Mouse (Mus musculus): Measurements from ENCODE around the gene Hlcs. TPM values are rescaled to one million over a fixed set of nuclear protein-coding genes. Genes with fewer than 3 reads are reported as not detected.
A peak's percentile ranks its signal among the peaks of the same experiment; 100 is the strongest.

Gene Hlcs
- polyA plus RNA-seq, 1 experiment from 2014 or later = 7.2 TPM

DNA sequence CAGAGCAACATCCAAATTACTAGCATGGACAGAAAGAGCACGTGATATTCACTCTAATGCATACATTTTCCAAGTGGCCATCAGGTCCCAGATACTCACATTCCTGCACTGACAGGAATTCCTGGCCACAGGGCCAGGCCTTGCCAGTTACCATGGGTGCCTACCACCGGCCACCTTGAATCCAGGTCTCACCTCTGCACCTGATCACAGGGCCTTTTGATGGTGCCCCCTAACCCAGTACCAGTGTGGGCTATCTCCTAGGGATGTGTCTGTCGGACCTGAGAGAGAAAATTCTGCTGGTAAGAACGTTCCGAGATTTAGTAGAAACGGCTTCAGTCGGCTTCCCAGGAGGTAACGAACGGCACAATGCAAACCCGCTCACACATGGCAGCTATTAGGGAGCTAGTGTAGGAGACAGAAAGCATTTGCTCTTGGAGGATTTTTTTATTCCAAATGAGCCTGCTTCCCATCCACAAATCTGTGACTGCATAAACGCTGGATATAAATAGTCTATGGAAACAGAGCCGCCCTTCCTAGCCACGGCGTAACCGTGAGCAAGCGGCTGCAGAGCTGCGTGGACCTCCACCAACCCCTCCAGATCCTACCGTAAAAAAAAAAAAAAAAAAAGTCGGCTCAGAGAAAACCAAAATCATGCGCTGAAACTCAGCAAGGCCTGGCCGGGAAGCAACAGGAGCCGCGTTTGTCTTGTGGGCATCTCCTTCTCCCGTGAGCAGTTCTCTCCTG is 59.5 kb downstream of the Hlcs start:
- Histone ChIP-seq H3K4me3 (ENCODE audit: low read length) (no peak overlapping the region), H3K9ac (ENCODE audit: low read depth, low read length) (no peak overlapping the region), H3K27ac (ENCODE audit: low read length) (no peak overlapping the region), H3K4me2 (ENCODE audit: low read depth, low read length) (no peak overlapping the region), H3K36me3 (ENCODE audit: control insufficient read depth, insufficient read depth, low read length) (no peaks in the 10 kb centered on the region), H3K27me3 (replicated peaks; ENCODE audit: control insufficient read depth, insufficient read depth, low read length) (no peaks in the 10 kb centered on the region), H3K4me1 (ENCODE audit: control insufficient read depth, insufficient read depth, low read length) (peaks cover 7% of the 10 kb centered on the region; the same call in 1 of the 2 replicates), H3K9me3 (ENCODE audit: control insufficient read depth, low read length) (no peaks in the 10 kb centered on the region)
- 65% methylated on average over 24 of the region's 24 CpGs for WGBS
- ATAC-seq = no peak

DNA sequence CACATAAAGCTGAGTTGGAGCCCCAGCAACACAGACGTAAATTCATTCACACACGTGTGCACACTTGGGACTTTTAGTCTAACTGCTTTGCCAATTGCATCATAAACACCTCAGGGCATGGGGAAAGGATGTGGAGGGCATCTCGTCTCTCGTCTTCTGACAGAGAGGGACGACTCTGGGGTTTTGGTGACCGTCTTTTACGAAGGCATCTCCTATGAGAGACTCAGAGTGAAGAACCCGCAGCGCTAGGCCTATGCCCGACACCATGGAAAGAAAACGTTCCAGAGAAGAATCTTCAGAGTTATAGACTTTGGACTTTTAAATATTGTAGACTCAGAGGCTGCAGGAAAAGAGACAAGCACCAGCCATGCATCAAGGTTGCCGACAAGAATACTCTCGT is 61.6 kb downstream of the Hlcs start:
- no peaks in the 10 kb centered on the region for H3K36me3 ChIP-seq (ENCODE audit: control insufficient read depth, insufficient read depth, low read length)
- no peak for ATAC-seq

DNA sequence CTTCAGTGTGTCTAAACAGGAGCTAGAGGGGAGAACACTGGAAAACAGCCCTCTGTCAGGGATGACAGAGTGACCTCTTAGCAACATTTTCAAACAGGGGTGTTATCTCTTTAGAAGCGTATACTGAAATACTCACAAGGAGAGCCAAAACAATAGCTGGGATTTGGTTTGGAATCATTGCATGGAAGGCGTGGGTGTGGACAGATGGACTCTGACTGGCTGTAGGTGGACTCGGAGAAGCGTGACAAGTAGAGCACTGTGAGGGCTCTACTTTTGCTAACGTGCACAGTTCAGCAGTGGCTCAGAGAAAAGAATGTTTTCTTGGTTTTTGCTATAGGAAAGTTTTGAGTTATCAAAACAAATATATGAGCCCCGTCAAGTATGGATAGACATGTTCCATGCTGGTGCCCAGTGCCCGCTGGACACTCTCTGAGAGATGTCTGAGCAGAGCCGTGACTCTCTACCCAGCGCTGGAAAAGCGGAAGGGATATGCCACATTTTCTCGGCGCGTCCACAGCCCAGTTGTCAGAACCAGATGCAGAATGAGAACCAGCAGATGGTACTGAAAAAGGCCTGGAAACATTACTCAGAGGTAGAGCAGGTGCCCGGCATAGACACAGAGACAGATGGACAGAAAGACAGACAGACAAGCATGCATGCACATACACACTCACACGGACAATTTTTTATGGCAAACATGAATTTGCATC is 62.6 kb downstream of the Hlcs start:
- no peak for ATAC-seq
- Histone ChIP-seq H3K9ac (ENCODE audit: low read depth, low read length) (0 out of 2 replicates have a peak overlapping the region, but pooled peaks have one; percentile 26), H3K36me3 (ENCODE audit: control insufficient read depth, insufficient read depth, low read length) (no peaks in the 10 kb centered on the region), H3K27ac (ENCODE audit: low read length) (no peak overlapping the region; the same call in 1 of the 2 replicates), H3K27me3 (replicated peaks; ENCODE audit: control insufficient read depth, insufficient read depth, low read length) (no peaks in the 10 kb centered on the region), H3K4me3 (ENCODE audit: low read length) (no peak overlapping the region), H3K9me3 (ENCODE audit: control insufficient read depth, low read length) (no peaks in the 10 kb centered on the region), H3K4me2 (ENCODE audit: low read depth, low read length) (peak overlapping the region; percentile 38; the same call in 1 of the 2 replicates), H3K4me1 (ENCODE audit: control insufficient read depth, insufficient read depth, low read length) (peaks cover 10% of the 10 kb centered on the region; the same call in 1 of the 2 replicates)
- WGBS = 76% methylated on average over 15 of the region's 15 CpGs

More for the DNA sequence above, 61.6 kb downstream of the Hlcs start:
- Histone ChIP-seq H3K27me3 (replicated peaks; ENCODE audit: control insufficient read depth, insufficient read depth, low read length) (no peaks in the 10 kb centered on the region), H3K4me1 (ENCODE audit: control insufficient read depth, insufficient read depth, low read length) (peaks cover 7% of the 10 kb centered on the region; the same call in 1 of the 2 replicates), H3K4me3 (ENCODE audit: low read length) (no peak overlapping the region), H3K9me3 (ENCODE audit: control insufficient read depth, low read length) (no peaks in the 10 kb centered on the region), H3K4me2 (ENCODE audit: low read depth, low read length) (no peak overlapping the region), H3K9ac (ENCODE audit: low read depth, low read length) (no peak overlapping the region), H3K27ac (ENCODE audit: low read length) (no peak overlapping the region)
- 84% methylated on average over 13 of the region's 13 CpGs for WGBS

DNA sequence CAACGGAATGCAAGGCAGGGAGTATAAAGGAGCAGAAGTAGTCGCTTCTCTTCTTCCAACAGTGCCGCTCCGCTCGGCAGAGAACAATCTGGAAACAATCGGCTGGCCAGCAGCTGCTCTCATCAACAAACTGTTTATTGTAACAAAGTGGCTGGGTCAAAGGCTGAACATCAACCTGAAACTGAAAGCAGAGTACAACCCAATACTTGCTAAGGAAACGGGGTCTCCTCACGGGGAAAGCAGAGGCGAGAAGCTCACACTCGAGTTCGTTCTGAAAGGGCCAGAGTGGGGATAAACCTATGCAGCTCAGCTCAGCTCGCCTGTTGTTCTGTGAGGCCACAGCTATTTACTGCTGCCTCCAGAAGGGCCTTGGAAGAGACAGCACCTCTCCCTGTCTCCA is 63.2 kb downstream of the Hlcs start:
- Histone ChIP-seq H3K27me3 (replicated peaks; ENCODE audit: control insufficient read depth, insufficient read depth, low read length) (no peaks in the 10 kb centered on the region), H3K4me1 (ENCODE audit: control insufficient read depth, insufficient read depth, low read length) (peaks cover 10% of the 10 kb centered on the region; the same call in 1 of the 2 replicates), H3K4me3 (ENCODE audit: low read length) (peak overlapping the region; percentile 22), H3K9ac (ENCODE audit: low read depth, low read length) (0 out of 2 replicates have a peak overlapping the region, but pooled peaks have one; percentile 26), H3K9me3 (ENCODE audit: control insufficient read depth, low read length) (no peaks in the 10 kb centered on the region), H3K36me3 (ENCODE audit: control insufficient read depth, insufficient read depth, low read length) (no peaks in the 10 kb centered on the region), H3K4me2 (ENCODE audit: low read depth, low read length) (peak overlapping the region; percentile 38), H3K27ac (ENCODE audit: low read length) (peak overlapping the region; percentile 16; the same call in 1 of the 2 replicates)
- 44% methylated on average over 12 of the region's 12 CpGs for WGBS
- peak; percentile 44 for ATAC-seq

- ATAC-seq = no peak
- peaks cover 10% of the 10 kb centered on the region; the same call in 1 of the 2 replicates for H3K4me1 ChIP-seq (ENCODE audit: control insufficient read depth, insufficient read depth, low read length)
- no peak overlapping the region for H3K9ac ChIP-seq (ENCODE audit: low read depth, low read length)
- H3K4me2 ChIP-seq (ENCODE audit: low read depth, low read length) = peak overlapping the region; percentile 38; the same call in 1 of the 2 replicates
- 74% methylated on average over 10 of the region's 10 CpGs for WGBS
- H3K27ac ChIP-seq (ENCODE audit: low read length) = no peak overlapping the region
- no peaks in the 10 kb centered on the region for H3K36me3 ChIP-seq (ENCODE audit: control insufficient read depth, insufficient read depth, low read length)
- peak overlapping the region; percentile 22 for H3K4me3 ChIP-seq (ENCODE audit: low read length)
- no peaks in the 10 kb centered on the region for H3K27me3 ChIP-seq (replicated peaks; ENCODE audit: control insufficient read depth, insufficient read depth, low read length)
- no peaks in the 10 kb centered on the region for H3K9me3 ChIP-seq (ENCODE audit: control insufficient read depth, low read length)
Observed at GRCm38 (mm10) chr16:94249666-94250065, 63.7 kb downstream of the Hlcs start.

DNA sequence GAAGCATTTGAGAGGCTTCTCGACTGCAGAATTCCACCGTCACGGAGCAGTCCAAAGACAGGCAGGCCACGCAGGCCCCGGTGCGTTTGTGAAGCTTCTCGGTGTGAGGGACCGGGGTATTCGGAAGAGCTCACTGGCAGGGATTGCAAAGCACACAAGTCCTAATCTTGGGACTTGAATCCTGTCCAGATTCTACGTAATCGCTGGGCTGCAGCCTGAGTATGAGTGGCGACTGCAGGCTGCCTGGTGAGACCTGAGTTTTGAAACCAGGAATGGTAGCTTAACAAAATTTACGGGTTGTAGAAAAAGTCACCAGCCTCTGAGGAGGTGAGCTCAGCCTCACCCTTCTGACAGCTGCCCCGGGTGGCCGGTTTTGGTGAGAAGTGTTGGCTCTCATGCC is 64.7 kb downstream of the Hlcs start:
- no peaks in the 10 kb centered on the region for H3K9me3 ChIP-seq (ENCODE audit: control insufficient read depth, low read length)
- no peak overlapping the region for H3K9ac ChIP-seq (ENCODE audit: low read depth, low read length)
- 88% methylated on average over 15 of the region's 15 CpGs for WGBS
- H3K4me2 ChIP-seq (ENCODE audit: low read depth, low read length) = no peak overlapping the region
- H3K4me3 ChIP-seq (ENCODE audit: low read length) = no peak overlapping the region
- H3K27ac ChIP-seq (ENCODE audit: low read length) = no peak overlapping the region
- no peaks in the 10 kb centered on the region for H3K27me3 ChIP-seq (replicated peaks; ENCODE audit: control insufficient read depth, insufficient read depth, low read length)
- H3K4me1 ChIP-seq (ENCODE audit: control insufficient read depth, insufficient read depth, low read length) = peaks cover 10% of the 10 kb centered on the region; the same call in 1 of the 2 replicates
- no peak for ATAC-seq
- H3K36me3 ChIP-seq (ENCODE audit: control insufficient read depth, insufficient read depth, low read length) = no peaks in the 10 kb centered on the region

DNA sequence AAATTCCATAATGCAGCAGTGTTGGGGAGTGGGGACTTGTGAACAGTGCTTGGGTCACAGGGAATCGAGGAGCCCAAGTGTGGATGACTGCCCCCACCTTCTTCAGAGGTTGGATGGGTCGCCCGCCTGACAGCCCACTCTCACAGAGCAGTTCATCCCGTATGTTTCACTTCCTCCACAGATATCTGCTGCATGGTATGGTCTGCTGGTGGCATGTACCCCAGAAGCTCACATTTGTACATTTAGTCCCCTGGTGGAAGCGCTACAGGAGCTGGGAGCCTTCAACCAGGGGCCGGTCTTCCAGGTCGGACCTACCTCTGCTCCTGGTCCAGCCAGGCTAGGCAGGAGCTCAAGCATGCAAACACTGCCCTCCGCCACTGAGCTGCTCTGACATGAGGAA is 66.4 kb downstream of the Hlcs start:
- WGBS = 91% methylated on average over 8 of the region's 8 CpGs
- H3K27ac ChIP-seq (ENCODE audit: low read length) = no peak overlapping the region
- H3K9me3 ChIP-seq (ENCODE audit: control insufficient read depth, low read length) = no peaks in the 10 kb centered on the region
- H3K36me3 ChIP-seq (ENCODE audit: control insufficient read depth, insufficient read depth, low read length) = no peaks in the 10 kb centered on the region
- H3K9ac ChIP-seq (ENCODE audit: low read depth, low read length) = no peak overlapping the region
- no peak for ATAC-seq
- no peak overlapping the region for H3K4me2 ChIP-seq (ENCODE audit: low read depth, low read length)
- no peaks in the 10 kb centered on the region for H3K27me3 ChIP-seq (replicated peaks; ENCODE audit: control insufficient read depth, insufficient read depth, low read length)
- H3K4me3 ChIP-seq (ENCODE audit: low read length) = no peak overlapping the region
- peaks cover 10% of the 10 kb centered on the region; the same call in 1 of the 2 replicates for H3K4me1 ChIP-seq (ENCODE audit: control insufficient read depth, insufficient read depth, low read length)

GRCm38 (mm10) chr16:94246058-94246784 is 67.2 kb downstream of the Hlcs start:
- H3K4me1 ChIP-seq (ENCODE audit: control insufficient read depth, insufficient read depth, low read length) = peaks cover 10% of the 10 kb centered on the region; the same call in 1 of the 2 replicates
- H3K9me3 ChIP-seq (ENCODE audit: control insufficient read depth, low read length) = no peaks in the 10 kb centered on the region
- H3K27me3 ChIP-seq (replicated peaks; ENCODE audit: control insufficient read depth, insufficient read depth, low read length) = no peaks in the 10 kb centered on the region
- H3K4me2 ChIP-seq (ENCODE audit: low read depth, low read length) = no peak overlapping the region
- no peak overlapping the region for H3K9ac ChIP-seq (ENCODE audit: low read depth, low read length)
- H3K27ac ChIP-seq (ENCODE audit: low read length) = no peak overlapping the region
- ATAC-seq = no peak
- WGBS = 71% methylated on average over 17 of the region's 17 CpGs
- H3K36me3 ChIP-seq (ENCODE audit: control insufficient read depth, insufficient read depth, low read length) = no peaks in the 10 kb centered on the region
- H3K4me3 ChIP-seq (ENCODE audit: low read length) = no peak overlapping the region

GRCm38 (mm10) chr16:94241126-94241525 is 72.2 kb downstream of the Hlcs start:
- Histone ChIP-seq H3K27ac (ENCODE audit: low read length) (no peak overlapping the region), H3K36me3 (ENCODE audit: control insufficient read depth, insufficient read depth, low read length) (no peaks in the 10 kb centered on the region), H3K9ac (ENCODE audit: low read depth, low read length) (no peak overlapping the region), H3K4me3 (ENCODE audit: low read length) (no peak overlapping the region), H3K4me2 (ENCODE audit: low read depth, low read length) (no peak overlapping the region), H3K9me3 (ENCODE audit: control insufficient read depth, low read length) (no peaks in the 10 kb centered on the region), H3K27me3 (replicated peaks; ENCODE audit: control insufficient read depth, insufficient read depth, low read length) (no peaks in the 10 kb centered on the region), H3K4me1 (ENCODE audit: control insufficient read depth, insufficient read depth, low read length) (peaks cover under 1% of the 10 kb centered on the region; the same call in 1 of the 2 replicates)
- no peak for ATAC-seq
- 90% methylated on average over 10 of the region's 10 CpGs for WGBS
